Mouse (Mus musculus) Patski (cell line): ENCODE results near the gene Nfkbil1. TPM values are rescaled to one million over a fixed set of nuclear protein-coding genes. Genes with fewer than 3 reads are reported as not detected.

ENCODE experiments used
- ATAC-seq: fragments of 100-300 bp; one replicate; pipeline ENCODE4 v1.8.0; 2021
- CTCF ChIA-PET: fragments of 350-600 bp; sonication (Branson Sonifier 250); formaldehyde crosslinking; loops from one replicate; lab custom pipeline; 2022; ENCODE audit warnings: inconsistent platforms; lab: Charles Lee
- POLR2A ChIA-PET: fragments of 350-600 bp; sonication (Branson Sonifier 250); formaldehyde crosslinking; loops from one replicate; lab custom pipeline; 2022; ENCODE audit warnings: antibody characterized with exemption, inconsistent platforms; lab: Charles Lee
- DNase-seq: peaks from one replicate; pipeline ENCODE4 v3.0.0-alpha.2; 2011; ENCODE audit warnings: low read depth, low spot score
- H3K27me3 ChIP-seq: fragments of 371-371 bp; one replicate; pipeline ENCODE4 v1.5.1; 2021
- CTCF ChIP-seq: fragments of 100-300 bp; IDR thresholded peaks from one replicate; pipeline ENCODE4 v1.5.1; 2021
- in situ Hi-C: fragments of 300-500 bp; cut with MboI; formaldehyde crosslinking; loops from 3 replicates; pipeline ENCODE4 v1.11.1; 2018; ENCODE audit warnings: low pct_unique_long_range_greater_than_20kb, mixed read lengths
- polyA plus RNA-seq: library from polyadenylated mRNA; unstranded; gene quantifications from one replicate; pipeline ENCODE4 v1.2.3, GENCODE M21; 2021

Gene Nfkbil1
- polyA plus RNA-seq, 1 experiment from 2014 or later = 32.8 TPM

DNA sequence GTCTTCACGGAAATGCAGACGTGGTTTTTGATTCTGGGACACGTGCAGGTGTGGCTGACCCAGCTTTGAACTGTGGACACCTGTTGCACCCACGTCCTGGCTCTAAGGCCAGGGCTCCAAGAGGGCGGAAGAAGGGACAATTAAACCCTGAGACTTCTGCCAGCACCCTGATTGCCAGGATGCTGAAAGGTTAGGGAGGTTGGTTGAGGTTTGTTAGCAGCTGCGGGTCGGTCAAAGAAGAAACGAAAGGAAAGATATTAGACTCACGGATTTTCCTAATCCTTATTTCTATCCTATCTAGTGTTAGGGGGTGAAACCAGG, 39.3 kb downstream of the Nfkbil1 start:
- in situ Hi-C loops = no loop called here
- ATAC-seq = no peak
- POLR2A ChIA-PET = no interaction called here
- no peak for TF ChIP-seq CTCF
- no peaks in the 10 kb centered on the region for H3K27me3 ChIP-seq
- CTCF ChIA-PET = interaction anchor here (1.1 kb wide), 1 partner anchor 35 kb away, joined by 3 read pairs; no protein-coding TSS in a partner anchor
- DNase-seq = no peak

DNA sequence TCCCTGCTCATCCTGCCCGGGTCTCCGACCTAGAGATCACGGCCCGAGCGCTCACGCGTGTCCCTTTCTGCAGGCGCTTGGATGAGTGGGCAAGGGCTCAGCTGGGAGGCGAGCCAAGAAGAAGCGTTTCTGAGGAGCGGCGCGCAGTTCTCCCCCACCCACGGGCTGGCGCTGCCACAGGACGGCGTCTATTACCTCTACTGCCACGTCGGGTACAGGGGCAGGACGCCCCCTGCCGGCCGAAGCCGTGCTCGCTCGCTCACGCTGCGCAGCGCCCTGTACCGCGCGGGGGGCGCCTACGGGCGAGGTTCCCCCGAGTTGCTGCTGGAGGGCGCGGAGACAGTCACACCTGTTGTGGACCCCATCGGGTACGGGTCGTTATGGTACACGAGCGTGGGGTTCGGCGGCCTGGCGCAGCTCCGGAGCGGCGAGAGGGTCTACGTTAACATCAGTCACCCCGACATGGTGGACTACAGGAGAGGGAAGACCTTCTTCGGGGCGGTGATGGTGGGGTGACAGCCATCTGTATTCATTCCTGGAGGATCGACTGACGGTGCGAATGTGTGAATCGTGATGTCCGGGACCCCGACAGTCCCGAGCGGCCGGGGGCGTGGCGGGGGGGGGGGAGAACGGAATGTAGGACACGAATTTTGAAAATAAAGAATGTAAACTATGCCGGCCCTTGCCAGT, 39.8 kb downstream of the Nfkbil1 start:
- in situ Hi-C loops = no loop called here
- ATAC-seq = peak; percentile 27
- DNase-seq = peak; percentile 13
- no peaks in the 10 kb centered on the region for H3K27me3 ChIP-seq
- TF ChIP-seq CTCF = peak; percentile 100
- ChIA-PET CTCF (interaction anchor here (0.7 to 1.1 kb wide), 2 partner anchors 11 to 36 kb away, joined by 3 read pairs; no protein-coding TSS in a partner anchor), POLR2A (no interaction called here)

DNA sequence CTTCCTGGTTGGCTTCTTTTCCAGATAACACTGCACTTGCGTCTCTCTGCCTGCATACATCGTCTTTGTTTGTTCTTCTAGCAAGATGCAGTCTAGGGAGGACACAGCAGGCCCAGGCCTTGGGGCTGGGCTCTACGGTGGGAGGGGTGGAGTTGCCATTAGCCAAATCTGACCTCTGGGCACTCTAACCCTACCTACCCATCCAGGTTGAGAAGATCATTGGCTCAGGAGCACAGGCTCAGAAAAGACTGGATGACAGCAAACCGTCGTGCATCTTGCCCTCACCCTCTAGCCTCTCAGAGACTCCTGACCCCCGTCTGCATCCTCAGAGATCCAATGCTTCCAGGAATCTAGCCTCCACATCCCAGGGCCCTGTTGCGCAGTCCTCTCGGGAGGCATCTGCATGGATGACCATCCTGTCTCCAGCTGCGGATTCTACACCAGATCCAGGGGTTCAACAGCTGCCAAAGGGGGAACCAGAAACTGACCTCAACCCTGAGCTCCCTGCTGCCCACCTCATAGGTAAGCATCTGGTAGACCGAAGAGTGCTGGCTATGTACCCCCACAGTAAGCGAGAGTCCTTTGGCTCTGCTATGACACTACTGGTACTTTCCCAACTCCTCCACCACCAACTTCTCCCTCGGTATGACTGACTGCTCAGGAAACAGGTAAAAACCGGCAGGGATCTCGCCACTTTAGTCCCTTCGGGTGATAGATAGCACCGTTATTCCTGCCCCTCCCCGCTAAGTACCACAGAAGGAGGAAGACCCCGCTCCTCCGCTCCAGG, 40.6 kb downstream of the Nfkbil1 start:
- no peaks in the 10 kb centered on the region for H3K27me3 ChIP-seq
- no peak for TF ChIP-seq CTCF
- CTCF ChIA-PET = interaction anchor here (0.7 to 1.1 kb wide), 3 partner anchors 10 to 37 kb away, joined by 3 read pairs; no protein-coding TSS in a partner anchor
- POLR2A ChIA-PET = no interaction called here
- DNase-seq = no peak
- no peak for ATAC-seq
- in situ Hi-C loops = no loop called here

DNA sequence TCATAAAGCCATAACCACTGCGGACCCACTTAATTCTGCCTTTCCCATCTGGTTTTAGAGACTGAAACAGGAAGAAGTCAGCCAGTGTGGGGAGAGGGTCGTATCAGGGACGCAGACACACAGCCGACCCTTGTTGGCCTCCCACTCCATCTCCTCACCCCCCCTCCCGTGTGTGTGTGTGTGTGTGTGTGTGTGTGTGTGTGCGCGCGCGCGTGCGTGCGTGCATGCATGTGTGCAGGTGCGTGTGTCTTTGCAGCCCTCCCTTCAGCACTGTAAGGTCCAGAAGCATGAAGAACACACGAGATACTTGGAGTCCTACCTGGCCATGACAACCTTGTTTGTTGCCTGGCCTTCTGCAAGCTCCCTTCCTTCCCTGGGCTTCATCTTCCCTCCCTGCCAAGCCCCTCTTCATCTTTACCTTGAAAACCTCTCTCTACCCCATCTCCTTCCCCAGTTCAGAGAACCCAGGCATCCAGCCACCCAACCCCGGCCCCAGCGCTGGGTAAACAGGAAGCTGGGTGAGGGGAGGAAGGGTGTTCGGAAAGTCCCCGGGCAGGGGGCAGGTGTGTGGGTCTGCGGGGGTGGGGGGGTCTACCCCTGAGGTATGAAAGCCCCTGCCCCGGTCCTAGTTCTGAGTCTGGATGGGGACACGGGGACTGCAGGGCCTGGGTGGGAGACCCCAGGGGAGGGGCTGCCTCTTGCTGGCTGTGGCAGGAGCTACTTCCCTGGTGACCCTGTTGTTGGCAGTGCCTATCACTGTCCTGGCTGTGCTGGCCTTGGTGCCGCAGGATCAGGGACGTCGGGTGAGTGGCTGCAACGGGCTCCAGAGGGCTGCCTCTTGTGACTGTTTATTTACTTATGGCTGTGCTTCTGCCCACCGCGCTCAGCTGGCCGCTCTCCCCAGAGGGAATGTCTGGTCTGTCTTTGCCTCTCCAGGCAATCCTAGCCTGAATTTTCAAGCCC, 41.4 kb downstream of the Nfkbil1 start, which contains the start of gene Ltb:
Gene Ltb, plus strand, starts transcription at position 559 of the 963 bp plus-strand sequence.
- in situ Hi-C loops = no loop called here
- no peak for DNase-seq
- CTCF ChIA-PET = interaction anchor here (0.8 to 1.2 kb wide), 3 partner anchors 15 to 28 kb away, joined by 3 read pairs; no protein-coding TSS in a partner anchor
- H3K27me3 ChIP-seq = no peaks in the 10 kb centered on the region
- no peak for TF ChIP-seq CTCF
- ATAC-seq = no peak
- POLR2A ChIA-PET = no interaction called here

DNA sequence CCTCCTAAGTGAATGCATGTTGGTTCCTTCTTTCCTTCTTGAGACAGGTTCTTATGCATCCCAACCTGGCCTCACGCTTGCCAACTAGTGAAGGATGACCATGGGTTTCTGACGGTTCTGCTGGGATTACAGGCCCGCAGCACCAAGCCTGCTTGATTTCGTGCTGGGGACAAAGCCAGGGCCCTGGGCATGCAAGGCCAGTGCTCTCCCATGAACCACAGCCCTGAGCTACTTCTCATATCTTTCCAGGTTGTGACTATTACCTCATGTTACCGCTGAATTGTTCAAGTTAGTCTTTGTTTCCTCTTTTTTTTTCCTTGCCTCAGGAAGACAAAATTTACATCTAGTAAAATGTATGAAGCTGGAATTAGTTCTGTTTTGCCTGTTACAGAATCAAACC, 42.7 kb downstream of the Nfkbil1 start:
- in situ Hi-C loops = no loop called here
- DNase-seq (no peak), ATAC-seq (no peak)
- H3K27me3 ChIP-seq = no peaks in the 10 kb centered on the region
- ChIA-PET POLR2A (no interaction called here), CTCF (interaction anchor here (0.9 kb wide), 1 partner anchor 14 kb away, joined by 3 read pairs; no protein-coding TSS in a partner anchor)
- no peak for TF ChIP-seq CTCF

DNA sequence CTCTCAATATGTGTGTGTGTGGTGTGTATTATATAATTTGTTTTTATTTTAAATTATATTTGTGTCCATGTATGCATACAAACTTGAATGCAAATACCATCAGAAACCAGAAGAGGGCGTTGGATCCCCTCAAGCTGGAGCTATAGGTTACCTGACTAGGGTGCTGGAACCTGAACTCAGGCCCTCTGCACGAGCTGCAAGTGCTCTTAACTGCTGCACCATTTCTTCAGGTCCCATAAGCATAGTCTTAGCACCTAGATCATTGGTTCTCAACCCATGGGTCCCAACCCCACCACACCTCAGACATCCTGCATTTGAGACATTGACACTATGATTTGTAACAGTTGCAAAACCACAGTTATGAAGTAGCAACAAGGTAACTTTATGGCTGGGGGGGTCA, 43.9 kb downstream of the Nfkbil1 start:
- in situ Hi-C loops = no loop called here
- POLR2A ChIA-PET = interaction anchor here (0.7 kb wide), 1 partner anchor 16 kb away, joined by 4 read pairs; the partner anchor contains the start of gene Aif1
- ATAC-seq = no peak

DNA sequence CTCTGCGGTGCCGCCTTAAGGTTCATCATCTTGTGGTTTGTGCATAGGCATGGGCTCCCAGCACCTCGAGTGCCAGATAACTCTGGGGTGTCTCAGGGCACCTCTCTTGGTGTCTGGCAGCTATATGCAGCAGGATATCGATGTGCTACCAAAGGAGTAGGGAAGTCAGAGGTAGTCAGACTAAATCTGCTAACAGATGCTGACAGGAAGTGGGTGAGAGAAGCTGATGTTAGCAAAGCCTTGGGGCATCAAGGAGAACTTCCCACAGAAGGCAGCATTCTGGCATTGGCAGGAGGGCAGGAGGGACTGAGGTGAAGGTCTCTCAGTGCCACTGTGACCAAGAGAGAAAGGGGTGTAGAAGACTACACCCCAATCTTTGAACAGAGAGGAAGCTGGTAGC, 45.5 kb downstream of the Nfkbil1 start:
- no peaks in the 10 kb centered on the region for H3K27me3 ChIP-seq
- ATAC-seq = no peak
- no peak for TF ChIP-seq CTCF
- POLR2A ChIA-PET = interaction anchor here (0.9 kb wide), 1 partner anchor 339 kb away, joined by 3 read pairs; no protein-coding TSS in a partner anchor
- in situ Hi-C loops = no loop called here
- DNase-seq = no peak
- CTCF ChIA-PET = interaction anchor here (1.0 to 1.4 kb wide), 3 partner anchors 11 to 15 kb away, joined by 3 read pairs; partner anchors contain the start of gene Tnf

More for the DNA sequence above, 43.9 kb downstream of the Nfkbil1 start:
- no peaks in the 10 kb centered on the region for H3K27me3 ChIP-seq
- DNase-seq = no peak
- CTCF ChIA-PET = no interaction called here
- TF ChIP-seq CTCF = no peak

DNA sequence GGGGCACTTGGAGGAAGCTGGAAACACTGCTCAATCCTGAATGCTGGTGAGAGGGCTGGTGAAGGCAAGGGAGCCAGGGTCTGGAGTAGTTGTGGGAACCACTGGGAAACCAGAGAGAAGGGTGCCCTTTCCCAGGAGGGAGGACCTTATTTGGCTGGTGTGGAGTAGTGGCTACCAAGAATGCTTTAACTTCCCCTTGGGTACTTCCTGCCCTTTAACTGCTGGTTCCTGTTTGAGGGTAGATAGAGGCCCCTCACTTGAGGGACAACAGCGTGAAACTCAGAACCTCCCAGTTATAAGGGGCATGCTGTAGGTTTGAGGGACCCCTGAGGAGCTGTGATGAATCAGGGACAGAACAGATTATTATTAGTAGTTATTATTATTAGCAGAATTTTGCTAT, 46.4 kb downstream of the Nfkbil1 start:
- in situ Hi-C loops = no loop called here
- CTCF ChIA-PET = interaction anchor here (1.0 kb wide), 1 partner anchor 14 kb away, joined by 3 read pairs; no protein-coding TSS in a partner anchor
- POLR2A ChIA-PET = interaction anchor here (0.9 kb wide), 1 partner anchor 338 kb away, joined by 3 read pairs; no protein-coding TSS in a partner anchor
- ATAC-seq = no peak
- no peak for DNase-seq
- H3K27me3 ChIP-seq = no peaks in the 10 kb centered on the region
- no peak for TF ChIP-seq CTCF

DNA sequence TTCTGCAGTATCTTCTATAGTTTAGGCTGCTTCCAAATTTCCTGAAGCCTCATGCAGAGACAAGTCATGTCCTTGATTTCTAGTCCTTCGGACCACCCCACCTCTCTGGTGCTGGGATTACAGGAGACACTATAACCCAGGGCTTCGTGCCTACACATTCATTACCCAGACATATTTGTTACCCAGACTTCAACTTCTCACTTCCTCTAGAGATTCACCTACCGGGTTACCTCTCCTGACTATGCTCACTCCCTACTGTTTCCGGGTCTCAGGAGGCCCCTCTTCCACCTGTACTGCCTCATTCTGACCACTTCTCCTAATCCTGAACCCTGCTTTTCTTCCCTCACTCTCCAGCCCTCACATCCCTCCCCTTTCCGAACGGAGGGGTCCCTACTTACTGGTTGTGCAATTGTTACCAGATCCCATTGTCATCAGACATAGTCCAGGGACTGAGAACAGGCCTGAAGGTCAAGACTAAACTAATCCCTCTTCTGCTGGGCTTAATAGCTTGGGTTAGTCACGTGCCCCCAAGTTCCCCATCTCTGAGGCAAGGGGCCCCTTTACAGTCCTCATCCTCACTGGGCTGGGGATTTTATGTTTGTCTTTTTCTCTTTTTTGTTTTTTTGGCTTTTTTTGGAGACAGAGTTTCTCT, 47.5 kb downstream of the Nfkbil1 start, which contains the start of gene Lst1:
Gene Lst1, minus strand, starts transcription at position 481 of the 652 bp plus-strand sequence.
- no peak for TF ChIP-seq CTCF
- DNase-seq (no peak), ATAC-seq (no peak)
- POLR2A ChIA-PET = interaction anchor here (1.0 kb wide), 1 partner anchor 43 kb away, joined by 3 read pairs; no protein-coding TSS in a partner anchor
- CTCF ChIA-PET = no interaction called here
- no peaks in the 10 kb centered on the region for H3K27me3 ChIP-seq
- in situ Hi-C loops = no loop called here
